Mouse (Mus musculus) inflammation-experienced regulatory T-cells, adult 6 months (primary cell): ENCODE measurements at regions not wholly inside any gene's neighbourhood (a gene's known extent, or its start where the extent isn't known, plus 50 kb on each side); places are given as distances from the start of the nearest gene placed in this dataset.

Source experiments
- ATAC-seq: one replicate; pipeline ENCODE4 v1.8.0; 2017

- ATAC-seq: peak; percentile 55
Observed at GRCm38 (mm10) chr1:155472112-155472955, 55.1 kb upstream of the Xpr1 start.

- ATAC-seq: no peak
Observed at GRCm38 (mm10) chr1:155472956-155473646, 55.9 kb upstream of the Xpr1 start.

GRCm38 (mm10) chr1:155474973-155475372, 57.8 kb upstream of the Xpr1 start:
- no peak for ATAC-seq

GRCm38 (mm10) chr1:155476237-155476636, 59.0 kb upstream of the Xpr1 start:
- ATAC-seq: peak; percentile 82

- ATAC-seq: no peak
Observed at GRCm38 (mm10) chr1:155482148-155482547, 64.9 kb upstream of the Xpr1 start.

GRCm38 (mm10) chr1:155482760-155483159, 65.5 kb upstream of the Xpr1 start:
- no peak for ATAC-seq

- ATAC-seq: no peak
Observed at GRCm38 (mm10) chr1:155483693-155484092, 66.5 kb upstream of the Xpr1 start.

- no peak for ATAC-seq
Observed at GRCm38 (mm10) chr1:155487796-155488195, 70.1 kb upstream of the Acbd6 start.

- no peak for ATAC-seq
Observed at GRCm38 (mm10) chr1:155488966-155489661, 68.8 kb upstream of the Acbd6 start.

GRCm38 (mm10) chr1:155490131-155490530, 67.8 kb upstream of the Acbd6 start:
- ATAC-seq: no peak

GRCm38 (mm10) chr1:155491205-155492026, 66.5 kb upstream of the Acbd6 start:
- no peak for ATAC-seq

GRCm38 (mm10) chr1:155493333-155493732, 64.6 kb upstream of the Acbd6 start:
- ATAC-seq: no peak

- ATAC-seq: no peak
Observed at GRCm38 (mm10) chr1:155493799-155494198, 64.1 kb upstream of the Acbd6 start.

- ATAC-seq: no peak
Observed at GRCm38 (mm10) chr1:155494347-155494746, 63.6 kb upstream of the Acbd6 start.

- no peak for ATAC-seq
Observed at GRCm38 (mm10) chr1:155499735-155500134, 58.2 kb upstream of the Acbd6 start.

GRCm38 (mm10) chr1:155502867-155503266, 55.1 kb upstream of the Acbd6 start:
- ATAC-seq: no peak

GRCm38 (mm10) chr1:155504581-155505328, 53.2 kb upstream of the Acbd6 start:
- no peak for ATAC-seq

- peak; percentile 67 for ATAC-seq
Observed at GRCm38 (mm10) chr1:155505361-155506077, 52.4 kb upstream of the Acbd6 start.
